Mouse (Mus musculus) kidney, adult 2 months (tissue): ENCODE data around the gene Ilk.
"Not testable (repeated sequence)": the region's sequence is repeated elsewhere in the genome, so short reads cannot be mapped to it uniquely, and the experiment has no call there.

Experiments used
- CTCF ChIP-seq: fragments of 200-500 bp; conservative IDR thresholded peaks from 2 replicates; pipeline ENCODE4 v1.5.1; 2011; ENCODE audit warnings: low read depth, mild to moderate bottlenecking, control low read depth, low read length, moderate library complexity, mixed read lengths; ENCODE audit not compliant: insufficient read depth, insufficient read length
- POLR2A ChIP-seq: fragments of 200-500 bp; IDR thresholded peaks from one replicate; pipeline ENCODE4 v1.6.1; 2011; ENCODE audit warnings: low read depth, low read length, control low read depth

DNA sequence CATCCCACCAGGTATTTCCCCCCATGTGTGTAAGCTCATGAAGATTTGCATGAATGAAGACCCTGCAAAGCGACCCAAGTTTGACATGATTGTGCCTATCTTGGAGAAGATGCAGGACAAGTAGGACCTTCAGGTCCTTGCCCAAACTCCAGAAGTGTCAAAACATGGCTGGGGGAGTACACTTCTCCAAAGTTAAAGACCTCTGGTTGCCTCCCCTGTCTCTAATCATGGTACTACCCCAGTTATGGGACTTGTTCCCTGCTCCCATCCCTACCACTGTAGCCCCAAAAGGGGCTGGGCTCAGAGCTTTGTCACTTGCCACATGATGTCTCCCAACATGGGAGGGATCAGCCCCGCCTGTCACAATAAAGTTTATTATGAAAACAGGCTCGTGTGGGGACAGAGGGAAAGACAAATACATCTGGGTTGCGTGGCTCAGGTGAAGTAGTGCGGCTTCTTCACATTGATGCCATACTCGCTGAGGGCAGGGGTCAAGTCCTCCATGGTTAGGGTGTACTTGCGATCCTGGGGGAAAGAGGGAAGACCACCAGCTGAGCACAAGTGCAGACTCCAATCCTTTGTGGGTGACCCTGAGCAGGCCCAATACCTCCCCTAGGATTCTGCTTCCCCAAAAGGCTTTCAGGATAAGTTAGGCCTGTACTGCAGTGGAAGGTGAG is 6.3 kb downstream of the Ilk start:
- TF ChIP-seq CTCF, POLR2A: not testable (repeated sequence)
